Mouse (Mus musculus) megakaryocyte-erythroid progenitor cell, adult 5-6 weeks (primary cell): ENCODE data around the gene Otof. TPM values are rescaled to one million over a fixed set of nuclear protein-coding genes. Genes with fewer than 3 reads are reported as not detected.

ENCODE experiments used
- ATAC-seq: replicated peaks from 2 replicates; pipeline ENCODE4 v1.8.0; 2016; ENCODE audit warnings: mild to moderate bottlenecking, inconsistent platforms; ENCODE audit not compliant: severe bottlenecking, poor library complexity, low FRiP score, low TSS enrichment
- total RNA-seq, 2 experiments: library from RNA; stranded (forward) in 1 of 2; stranded (reverse) in 1 of 2; fragments of 200-1000, 215-1000 nt in 1 of 2; fragments of >200 nt in 1 of 2; fragmentation: Nextera tagmentation in 1 of 2; gene quantifications; 2 replicates each; pipeline ENCODE4 v1.2.3; 2014 to 2017

Gene Otof
- total RNA-seq, 2 experiments from 2014 or later: 0.24 TPM; not detected in 1

DNA sequence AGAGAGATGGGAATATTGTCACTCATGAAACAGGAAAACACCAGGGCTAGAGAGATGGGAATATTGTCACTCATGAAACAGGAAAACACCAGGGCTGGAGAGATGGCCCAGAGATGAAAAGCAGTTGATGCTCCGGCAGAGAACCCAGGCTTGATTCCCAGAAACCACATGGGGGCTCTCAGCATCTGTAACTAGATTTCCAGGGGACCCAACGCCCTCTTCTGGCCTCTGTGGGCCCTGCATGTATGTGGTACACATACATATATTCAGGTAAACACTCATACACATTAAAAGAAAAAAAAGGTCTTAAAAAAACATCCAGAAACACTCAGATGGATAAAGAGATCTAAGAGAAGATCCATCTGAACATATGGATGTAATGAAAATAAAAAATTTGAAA is 22.8 kb downstream of the Otof start:
- ATAC-seq: no peak

DNA sequence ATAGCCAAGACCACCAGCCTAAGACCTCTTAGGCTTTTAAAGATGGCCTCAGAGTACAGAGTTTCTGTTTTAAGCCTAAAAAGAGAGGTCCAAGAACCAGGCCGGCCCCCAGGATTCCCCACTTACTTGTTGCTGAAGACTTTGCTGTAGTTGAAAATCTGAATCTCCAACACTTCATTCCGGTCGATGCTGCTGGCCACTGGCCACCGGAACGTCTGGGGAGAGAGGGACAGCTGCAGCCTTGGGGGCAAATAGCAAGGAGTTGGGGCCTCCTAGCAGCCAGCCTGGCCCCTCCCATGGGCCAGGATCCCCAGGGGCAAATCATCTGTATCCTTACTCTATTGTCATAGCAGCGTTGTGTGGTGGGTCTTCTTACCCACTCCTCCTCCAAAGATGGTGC is 34.3 kb downstream of the Otof start:
- ATAC-seq: no peak

DNA sequence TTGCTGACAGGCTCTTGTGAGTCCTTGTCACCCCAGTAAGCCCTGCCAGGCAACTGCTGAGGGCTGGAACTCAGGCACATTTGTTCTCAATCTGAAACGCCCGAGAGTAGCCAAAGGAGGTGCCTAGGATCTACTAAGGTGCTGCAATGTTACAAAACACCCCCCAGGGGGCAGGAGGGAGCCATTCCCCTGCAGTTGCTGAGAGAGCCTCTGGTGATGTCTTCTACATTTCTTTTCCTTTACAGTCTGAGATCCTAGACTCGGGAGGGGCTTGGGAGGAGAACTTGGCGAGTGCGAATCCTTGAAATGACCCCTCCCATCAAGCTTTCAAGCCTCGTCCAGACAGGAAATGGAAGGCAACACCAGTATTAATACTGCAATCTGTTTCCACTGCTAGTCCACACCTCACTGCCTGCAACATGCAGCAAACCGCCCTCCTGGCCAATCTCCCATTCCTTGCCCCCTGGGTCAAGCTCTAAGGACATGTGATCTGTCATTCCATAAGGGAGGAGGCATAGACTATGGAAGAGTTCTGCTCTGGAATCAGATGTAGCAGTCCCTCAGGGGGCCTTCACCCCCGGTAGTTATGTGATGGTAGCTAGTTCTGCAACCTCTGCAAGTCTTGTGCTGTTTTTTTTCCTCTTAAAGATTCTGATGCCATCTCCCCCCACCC is 38.0 kb downstream of the Otof start:
- ATAC-seq: peak; percentile 66; the same call in 1 of the 2 replicates

DNA sequence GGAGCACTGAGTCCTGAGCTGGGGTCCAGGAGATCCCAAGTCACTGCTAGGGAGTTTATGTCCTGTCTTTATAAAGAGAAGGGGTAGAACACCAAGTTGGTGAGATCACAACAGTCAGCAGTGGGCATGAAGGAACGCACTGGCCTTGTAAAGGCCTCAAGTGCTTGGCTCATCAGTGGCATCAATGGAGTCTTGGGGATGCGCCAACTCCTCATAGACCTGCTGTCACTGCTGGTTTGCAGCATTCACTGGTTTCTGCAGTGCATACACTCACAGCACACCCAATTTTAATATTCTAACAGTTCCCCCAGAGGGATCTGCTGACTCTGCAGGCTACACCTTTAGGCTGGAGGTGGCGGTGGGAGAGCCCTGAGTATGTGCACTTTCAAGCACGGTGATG is 38.6 kb downstream of the Otof start:
- no peak for ATAC-seq

- ATAC-seq: no peak
Observed at GRCm38 (mm10) chr5:30416665-30417064, 45.1 kb downstream of the Otof start.

DNA sequence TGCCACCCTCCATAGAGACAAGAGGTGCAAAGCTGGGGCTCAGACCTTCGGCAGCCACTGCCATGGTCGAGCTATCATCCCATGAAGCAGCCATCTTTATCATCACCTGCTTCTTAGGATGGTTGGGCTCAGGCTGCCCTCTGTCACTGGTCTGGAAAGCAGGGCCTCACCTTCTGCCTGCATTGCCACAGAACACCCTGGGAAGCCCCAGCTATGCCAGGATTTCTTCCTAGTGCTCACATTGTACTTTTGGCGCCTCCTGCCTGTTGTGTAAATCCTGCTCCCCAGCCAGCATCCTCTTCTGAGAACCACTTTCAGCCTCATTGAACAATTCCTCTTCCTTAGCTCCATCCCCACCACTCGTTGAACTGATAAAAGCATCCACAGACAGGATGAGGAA is 45.9 kb downstream of the Otof start:
- ATAC-seq: no peak

DNA sequence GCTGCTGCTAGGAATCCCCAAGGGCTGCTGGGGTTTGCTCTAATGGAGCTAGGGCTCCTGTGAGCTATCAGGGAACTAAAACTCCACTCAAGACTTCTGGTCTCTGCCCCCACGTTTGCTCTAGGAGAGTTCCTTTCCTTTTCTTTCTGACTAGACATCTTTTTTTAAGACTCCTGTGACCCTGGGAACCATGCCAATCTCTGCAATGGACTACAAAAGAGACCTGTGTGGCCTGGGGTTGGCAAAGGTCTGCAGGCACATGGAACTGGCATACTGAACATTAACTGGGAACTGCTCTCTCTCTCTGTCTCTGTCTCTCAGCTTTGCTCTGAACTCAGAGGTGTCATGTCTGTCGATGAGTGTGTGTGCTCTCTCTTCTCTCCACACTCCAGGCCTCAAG is 46.4 kb downstream of the Otof start:
- ATAC-seq: no peak

DNA sequence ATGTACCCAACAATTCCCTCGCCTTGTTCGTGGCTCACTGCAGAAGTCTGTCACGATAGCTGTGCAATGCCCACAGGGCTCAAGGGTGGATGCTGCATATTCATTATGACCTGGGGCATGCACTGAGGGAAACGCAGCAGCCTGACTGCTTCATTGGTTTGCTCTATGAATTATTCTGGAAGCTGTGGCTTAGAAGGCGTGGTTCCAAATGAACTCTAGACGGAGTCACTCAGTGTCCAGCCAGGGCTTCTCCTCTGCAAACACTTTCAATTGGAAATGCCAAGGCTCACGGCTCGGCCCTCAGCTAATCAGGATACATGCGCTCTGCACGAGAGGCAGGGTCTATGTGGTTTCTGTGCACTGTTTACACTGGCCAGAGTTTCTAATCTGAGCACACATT is 50.2 kb downstream of the Otof start:
- no peak for ATAC-seq

GRCm38 (mm10) chr5:30406876-30407275 is 54.9 kb downstream of the Otof start:
- ATAC-seq: no peak

GRCm38 (mm10) chr5:30401165-30401564 is 60.6 kb downstream of the Otof start:
- no peak for ATAC-seq

DNA sequence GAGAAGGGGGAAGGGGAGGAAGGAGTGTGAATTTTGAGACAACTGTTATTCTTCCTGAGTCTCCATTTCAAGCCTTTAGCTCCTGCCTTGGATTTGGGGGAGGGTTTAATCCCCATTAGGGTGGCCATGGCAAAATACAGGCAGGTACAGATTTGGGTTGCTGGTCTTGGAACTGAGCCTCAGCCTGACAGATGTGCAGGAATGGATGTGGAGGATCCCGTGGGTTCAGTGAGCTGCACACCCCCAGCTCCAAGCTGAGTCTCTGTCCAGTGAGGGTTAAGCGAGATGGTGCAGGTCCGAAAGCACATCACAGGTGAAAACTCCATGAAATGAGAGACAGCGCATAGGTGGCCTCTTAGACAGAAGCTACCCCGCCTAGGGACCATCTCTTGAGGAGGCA is 61.2 kb downstream of the Otof start:
- no peak for ATAC-seq

DNA sequence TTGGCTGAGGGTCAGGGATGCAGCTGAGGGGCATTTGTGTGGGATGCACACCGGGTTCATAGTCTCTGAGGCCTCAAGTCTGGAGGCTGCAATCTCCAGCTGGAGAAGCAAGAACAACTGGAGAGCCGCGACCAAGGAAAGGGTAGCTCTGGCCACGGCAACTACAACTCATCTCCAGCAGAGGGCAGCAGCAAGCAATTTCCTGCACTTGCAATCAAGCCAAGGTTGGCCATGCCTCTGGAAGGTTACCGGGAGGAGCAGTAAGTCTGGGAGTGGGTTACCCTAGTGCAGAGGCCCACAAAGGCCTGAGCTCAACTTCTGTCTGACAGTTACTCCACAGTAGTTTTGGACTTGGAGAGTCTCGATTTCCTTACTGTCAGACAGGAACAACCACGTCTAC is 70.3 kb downstream of the Otof start:
- peak; percentile 50 for ATAC-seq

DNA sequence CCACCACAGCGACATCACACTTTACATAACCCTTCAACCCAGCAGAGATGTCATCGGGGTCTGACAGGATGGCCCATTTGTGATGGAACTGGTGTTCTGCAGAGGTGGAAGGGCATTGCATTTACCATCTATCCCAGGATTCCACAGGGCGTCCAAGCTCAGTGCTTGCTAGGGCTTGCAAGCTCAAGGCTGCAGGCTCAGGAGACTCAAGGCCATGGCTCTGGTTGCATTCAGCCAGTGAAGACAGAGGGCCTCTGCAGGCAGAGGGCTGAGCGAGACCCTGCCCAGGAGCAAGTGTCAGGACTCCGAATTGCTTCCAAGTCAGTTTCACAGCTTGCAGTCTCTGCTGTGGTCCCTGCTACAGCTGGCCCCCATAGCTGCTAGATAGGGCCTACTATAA is 71.9 kb downstream of the Otof start:
- no peak for ATAC-seq

DNA sequence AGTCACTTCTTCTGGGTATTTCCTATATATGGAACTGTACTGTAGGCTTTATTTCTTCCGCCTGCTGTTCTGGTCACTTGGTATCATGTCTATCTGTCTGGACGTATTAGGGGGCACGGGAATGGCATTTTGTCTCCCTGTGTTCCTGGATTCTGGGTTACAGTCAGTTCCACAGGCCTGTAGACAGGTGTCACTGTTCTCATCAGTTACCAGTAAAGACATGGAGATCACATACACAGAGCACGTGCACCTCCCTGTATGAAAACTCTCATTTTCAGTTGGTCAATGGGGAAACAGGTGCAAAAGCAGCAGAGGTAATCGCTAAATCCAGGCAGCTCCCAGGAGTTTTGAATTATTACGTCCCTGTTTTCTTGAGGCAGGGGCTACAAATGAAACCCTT is 74.0 kb downstream of the Otof start:
- ATAC-seq: no peak

DNA sequence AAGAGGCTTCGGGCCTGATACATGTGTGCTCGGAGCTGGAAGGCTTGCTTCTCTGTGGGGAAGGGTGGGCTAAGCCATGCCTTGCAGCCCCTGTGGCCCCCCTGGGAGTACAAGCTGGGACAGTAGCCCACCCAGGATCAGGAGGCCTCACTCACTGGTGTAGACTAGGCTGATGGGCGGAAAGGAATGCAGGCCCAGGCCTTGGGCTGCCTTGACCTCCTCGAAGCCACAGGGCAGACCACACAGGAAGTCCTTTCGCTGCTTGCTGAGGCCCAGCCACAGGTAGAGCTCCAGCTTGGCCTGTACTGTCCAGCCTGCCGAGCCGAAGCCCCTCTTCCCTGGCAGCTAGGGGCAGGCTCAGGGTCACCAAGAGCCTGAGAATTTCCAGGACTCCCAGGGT is 78.9 kb downstream of the Otof start:
- ATAC-seq: no peak

DNA sequence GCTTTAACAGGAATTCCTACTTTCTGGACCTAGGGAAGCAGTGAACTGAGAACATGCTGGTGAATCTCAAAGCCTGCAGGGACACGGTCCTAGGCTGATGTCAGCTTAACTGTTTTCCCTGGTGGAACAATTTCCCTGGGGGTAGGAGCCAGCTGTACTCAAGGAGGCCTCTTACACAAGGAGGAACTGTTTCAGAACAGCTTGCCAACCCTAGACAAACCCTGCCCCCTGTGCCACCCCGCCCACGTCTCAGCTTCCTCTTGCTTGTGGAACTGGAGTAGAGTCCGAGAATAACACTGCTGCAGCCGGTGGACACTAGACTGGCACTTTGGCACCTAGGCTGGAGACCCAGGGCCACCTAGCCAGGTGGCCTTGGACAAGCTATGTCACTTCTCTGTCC is 92.3 kb downstream of the Otof start:
- no peak for ATAC-seq

GRCm38 (mm10) chr5:30367405-30367804 is 94.3 kb downstream of the Otof start:
- ATAC-seq: no peak

GRCm38 (mm10) chr5:30358436-30359099 is 103.2 kb downstream of the Otof start:
- no peak for ATAC-seq

DNA sequence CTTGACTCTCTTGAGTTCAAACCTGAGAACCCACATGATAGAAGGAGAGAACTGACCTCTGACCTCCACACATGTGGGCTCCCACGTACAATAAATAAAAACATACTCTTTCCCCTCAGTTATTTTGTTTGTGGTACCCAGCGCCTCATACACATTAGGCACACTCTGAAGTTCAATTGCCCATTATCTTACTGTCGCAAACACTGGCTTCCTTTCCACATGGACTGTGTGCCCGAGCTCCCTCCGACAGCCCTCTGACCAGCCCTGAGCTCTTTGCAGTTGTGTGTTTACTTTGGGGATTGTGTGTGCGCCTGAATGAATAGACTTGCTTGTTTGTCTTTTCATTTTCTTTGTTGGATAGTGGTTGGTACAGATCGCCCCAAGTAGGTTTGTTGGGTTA is 105.1 kb downstream of the Otof start:
- no peak for ATAC-seq

DNA sequence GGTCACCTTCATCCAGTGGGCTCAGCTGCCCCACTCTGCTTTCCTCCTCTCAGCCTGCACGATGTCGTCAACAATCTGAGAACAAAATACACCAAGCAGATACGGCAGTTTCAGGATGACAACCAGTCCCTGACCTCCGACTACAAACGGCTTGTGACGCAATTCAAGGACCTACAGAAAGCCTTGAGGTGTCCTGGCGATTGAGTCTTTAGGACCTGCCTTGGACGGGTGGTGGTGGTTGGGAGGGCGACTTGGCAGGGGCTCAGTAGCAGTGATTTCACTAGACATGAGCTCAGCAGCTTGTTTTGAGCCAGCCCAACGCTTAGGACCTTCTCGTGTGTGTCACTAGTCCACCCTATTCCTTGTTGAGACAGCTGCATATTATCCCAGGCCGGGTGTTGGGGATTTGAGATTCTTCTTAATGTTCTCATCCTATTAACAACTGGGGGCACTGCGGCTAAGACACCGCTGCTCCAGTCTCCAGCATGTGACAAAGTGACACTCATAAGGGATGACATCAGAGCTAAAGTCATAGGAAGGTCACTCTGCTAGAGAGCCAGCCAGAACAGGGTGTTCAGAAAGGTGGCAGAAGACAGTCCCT is 106.1 kb downstream of the Otof start:
- ATAC-seq: no peak

DNA sequence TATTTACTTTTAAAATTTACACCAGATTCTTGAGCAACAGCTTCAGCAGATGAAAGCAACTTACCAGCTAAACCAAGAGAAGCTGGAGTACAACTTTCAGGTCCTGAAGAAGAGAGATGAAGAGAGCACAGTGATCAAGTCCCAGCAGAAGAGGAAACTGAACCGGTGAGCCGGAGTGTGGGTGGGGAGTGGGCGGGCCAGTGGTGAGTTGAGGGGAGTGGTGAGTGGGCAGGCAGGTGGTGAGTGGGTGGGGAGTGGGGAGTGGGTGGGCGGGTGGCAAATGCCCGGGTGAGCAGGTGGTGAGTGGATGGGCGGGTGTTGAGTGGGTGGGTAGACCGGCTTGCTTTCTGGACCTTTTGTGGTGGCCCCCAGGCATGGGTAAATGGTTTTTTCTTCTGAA is 106.6 kb downstream of the Otof start:
- ATAC-seq: no peak
